Mouse (Mus musculus): ENCODE measurements at regions not wholly inside any gene's neighbourhood (a gene's known extent, or its start where the extent isn't known, plus 50 kb on each side); places are given as distances from the start of the nearest gene placed in this dataset.

- no peak for DNase-seq (ENCODE audit: low read depth, low spot score)
Observed at GRCm38 (mm10) chr10:43712657-43713056, 134.6 kb downstream of the Cd24a start.

GRCm38 (mm10) chr10:43718768-43719167, 140.7 kb downstream of the Cd24a start:
- DNase-seq (ENCODE audit: low read depth, low spot score), result peak; percentile 59

GRCm38 (mm10) chr10:43721356-43721755, 143.3 kb downstream of the Cd24a start:
- DNase-seq (ENCODE audit: low read depth, low spot score), result no peak

GRCm38 (mm10) chr10:43722164-43722563, 144.1 kb downstream of the Cd24a start:
- peak; percentile 43 for DNase-seq (ENCODE audit: low read depth, low spot score)

- peak; percentile 93 for DNase-seq (ENCODE audit: low read depth, low spot score)
Observed at GRCm38 (mm10) chr10:43722711-43723614, 144.9 kb downstream of the Cd24a start.

GRCm38 (mm10) chr10:43723615-43723937, 145.5 kb downstream of the Cd24a start:
- DNase-seq (ENCODE audit: low read depth, low spot score), result no peak

- DNase-seq (ENCODE audit: low read depth, low spot score), result no peak
Observed at GRCm38 (mm10) chr10:43727746-43728145, 149.7 kb downstream of the Cd24a start.

GRCm38 (mm10) chr10:43729184-43729583, 151.1 kb downstream of the Cd24a start:
- no peak for DNase-seq (ENCODE audit: low read depth, low spot score)

- DNase-seq (ENCODE audit: low read depth, low spot score), result no peak
Observed at GRCm38 (mm10) chr10:43733618-43734415, 155.7 kb downstream of the Cd24a start.

- no peak for DNase-seq (ENCODE audit: low read depth, low spot score)
Observed at GRCm38 (mm10) chr10:43739181-43739580, 161.1 kb downstream of the Cd24a start.

GRCm38 (mm10) chr10:43739718-43740117, 161.6 kb downstream of the Cd24a start:
- no peak for DNase-seq (ENCODE audit: low read depth, low spot score)

GRCm38 (mm10) chr10:43740204-43740865, 161.2 kb downstream of the Qrsl1 start:
- peak; percentile 57 for DNase-seq (ENCODE audit: low read depth, low spot score)

GRCm38 (mm10) chr10:43741361-43742084, 160.0 kb downstream of the Qrsl1 start:
- DNase-seq (ENCODE audit: low read depth, low spot score), result no peak

- peak; percentile 42 for DNase-seq (ENCODE audit: low read depth, low spot score)
Observed at GRCm38 (mm10) chr10:43742085-43743054, 159.2 kb downstream of the Qrsl1 start.

- DNase-seq (ENCODE audit: low read depth, low spot score), result no peak
Observed at GRCm38 (mm10) chr10:43743188-43744120, 158.1 kb downstream of the Qrsl1 start.

- no peak for DNase-seq (ENCODE audit: low read depth, low spot score)
Observed at GRCm38 (mm10) chr10:43745931-43746630, 155.5 kb downstream of the Qrsl1 start.

GRCm38 (mm10) chr10:43746631-43747001, 154.9 kb downstream of the Qrsl1 start:
- no peak for DNase-seq (ENCODE audit: low read depth, low spot score)

- DNase-seq (ENCODE audit: low read depth, low spot score), result no peak
Observed at GRCm38 (mm10) chr10:43747541-43747940, 154.0 kb downstream of the Qrsl1 start.

- no peak for DNase-seq (ENCODE audit: low read depth, low spot score)
Observed at GRCm38 (mm10) chr10:43748300-43748699, 153.2 kb downstream of the Qrsl1 start.
